Mouse (Mus musculus) heart, embryonic 14.5 days (tissue): ENCODE data around the gene Cenpi. TPM values are rescaled to one million over a fixed set of nuclear protein-coding genes. Genes with fewer than 3 reads are reported as not detected.
"Not testable (repeated sequence)": the region's sequence is repeated elsewhere in the genome, so short reads cannot be mapped to it uniquely, and the experiment has no call there.

ENCODE experiments used
- ATAC-seq: fragments of 200-750 bp; cut with Nextera tagmentation; 2 replicates; pipeline ENCODE4 v1.8.0; 2017; ENCODE audit warnings: low read depth, moderate TSS enrichment; ENCODE audit not compliant: insufficient number of reproducible peaks, insufficient read depth, low FRiP score
- H3K27ac ChIP-seq, 2 experiments: fragments of 200-500 bp in 1 of 2; fragments of 300-500 bp in 1 of 2; sonication (generic) in 1 of 2; replicated peaks in 1 of 2; 2 replicates each; pipeline ENCODE4 v1.5.1; 2012 to 2014; ENCODE audit warnings: low read depth in 2 of 2, low read length in 2 of 2, control low read depth in 1 of 2, mild to moderate bottlenecking in 1 of 2, mixed read lengths in 1 of 2; ENCODE audit not compliant: control insufficient read depth in 1 of 2, insufficient read depth in 1 of 2
- H3K27me3 ChIP-seq: fragments of 300-500 bp; sonication (generic); 2 replicates; pipeline ENCODE4 v1.6.1; 2014; ENCODE audit warnings: mild to moderate bottlenecking, low read length, control low read depth; ENCODE audit not compliant: control insufficient read depth, insufficient read depth
- H3K36me3 ChIP-seq: fragments of 300-500 bp; sonication (generic); 2 replicates; pipeline ENCODE4 v1.6.1; 2014; ENCODE audit warnings: mild to moderate bottlenecking, control low read depth, low read length, mixed read lengths; ENCODE audit not compliant: control insufficient read depth, insufficient read depth
- H3K4me1 ChIP-seq, 2 experiments: fragments of 200-500 bp in 1 of 2; fragments of 300-500 bp in 1 of 2; sonication (generic) in 1 of 2; 2 replicates each; pipeline ENCODE4 v1.6.1; 2012 to 2014; ENCODE audit warnings: low read length in 2 of 2, control low read depth in 1 of 2, mixed read lengths in 1 of 2; ENCODE audit not compliant: control insufficient read depth in 2 of 2, insufficient read depth in 2 of 2
- H3K4me2 ChIP-seq: fragments of 300-500 bp; sonication (generic); 2 replicates; pipeline ENCODE4 v1.6.1; 2014; ENCODE audit warnings: mild to moderate bottlenecking, low read length
- H3K4me3 ChIP-seq, 2 experiments: fragments of 200-500 bp in 1 of 2; fragments of 300-500 bp in 1 of 2; sonication (generic) in 1 of 2; 2 replicates each; pipeline ENCODE4 v1.5.1; 2012 to 2014; ENCODE audit warnings: low read length in 2 of 2, mild to moderate bottlenecking in 2 of 2, control low read depth in 1 of 2, low read depth in 1 of 2, moderate library complexity in 1 of 2; ENCODE audit not compliant: control insufficient read depth in 1 of 2, insufficient read depth in 1 of 2
- H3K9ac ChIP-seq: fragments of 300-500 bp; sonication (generic); 2 replicates; pipeline ENCODE4 v1.6.1; 2014; ENCODE audit warnings: mild to moderate bottlenecking, low read length
- H3K9me3 ChIP-seq: fragments of 300-500 bp; sonication (generic); 2 replicates; pipeline ENCODE4 v1.6.1; 2016; ENCODE audit warnings: low read length, control low read depth; ENCODE audit not compliant: control insufficient read depth
- WGBS: fragments of 180-500 bp; shearing (Covaris S2); extraction: QIAGEN DNeasy Blood & Tissue Kit; methylation state at CpG from one replicate; pipeline ENCODE4 v1.1.7; 2014; 5-methylcytosine and 5-hydroxymethylcytosine counted together
- polyA plus RNA-seq: library from polyadenylated mRNA; unstranded; fragments of >200 nt; fragmentation: Nextera tagmentation; extraction: Ambion mirVana; gene quantifications from 2 replicates; pipeline ENCODE4 v1.2.1, GENCODE M21; 2014

Gene Cenpi
- polyA plus RNA-seq, 1 experiment from 2014 or later, result 28.7 TPM

GRCm38 (mm10) chrX:134311193-134311592 lies 3.3 kb downstream of the Cenpi start:
- not testable (repeated sequence) for H3K36me3 ChIP-seq, H3K27ac ChIP-seq, ATAC-seq, H3K4me3 ChIP-seq, H3K9ac ChIP-seq, H3K4me1 ChIP-seq, H3K4me2 ChIP-seq, H3K27me3 ChIP-seq, H3K9me3 ChIP-seq
- WGBS, result 88% methylated on average over 7 of the region's 7 CpGs

- Histone ChIP-seq H3K4me3 (no peak overlapping the region), H3K27me3 (no peaks in the 10 kb centered on the region), H3K4me2 (no peak overlapping the region), H3K27ac (no peak overlapping the region), H3K9me3 (no peaks in the 10 kb centered on the region), H3K36me3 (peaks cover 27% of the 10 kb centered on the region), H3K9ac (no peak overlapping the region), H3K4me1 (no peaks in the 10 kb centered on the region)
- 62% methylated on average over 2 of the region's 2 CpGs for WGBS
- ATAC-seq, result no peak
These were observed 11.5 kb downstream of the Cenpi start for GRCm38 (mm10) chrX:134319153-134319932.

DNA sequence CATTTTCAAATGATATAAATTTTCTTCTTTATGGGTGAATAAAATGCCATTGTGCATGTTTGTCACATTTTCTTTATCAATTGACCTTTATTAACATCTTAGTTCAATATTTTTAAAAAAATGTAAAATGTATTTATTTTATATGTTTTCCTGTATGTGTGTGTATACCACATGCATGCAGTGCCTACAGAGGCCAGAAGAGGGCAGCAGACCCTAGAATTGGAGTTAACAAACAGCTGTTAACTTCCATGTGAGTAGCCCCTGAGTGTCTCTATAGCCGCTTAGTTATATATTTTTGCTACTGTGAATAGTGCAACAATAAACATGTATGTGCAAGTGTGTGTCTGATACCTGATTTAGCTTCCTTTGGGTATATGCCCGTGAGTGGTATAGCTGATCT lies 25.4 kb downstream of the Cenpi start:
- no peak for ATAC-seq
- Histone ChIP-seq H3K9ac (no peak overlapping the region), H3K9me3 (no peaks in the 10 kb centered on the region), H3K27ac (no peak overlapping the region), H3K27me3 (no peaks in the 10 kb centered on the region), H3K4me3 (no peak overlapping the region), H3K36me3 (peaks cover 13% of the 10 kb centered on the region; the same call in 1 of the 2 replicates), H3K4me1 (no peaks in the 10 kb centered on the region), H3K4me2 (no peak overlapping the region)
- 85% methylated on average over 2 of the region's 2 CpGs for WGBS

GRCm38 (mm10) chrX:134342735-134343134 lies 34.9 kb downstream of the Cenpi start:
- no peaks in the 10 kb centered on the region for H3K4me1 ChIP-seq
- H3K9me3 ChIP-seq, result no peaks in the 10 kb centered on the region
- H3K9ac ChIP-seq, result no peak overlapping the region
- H3K4me2 ChIP-seq, result no peak overlapping the region
- no peak for ATAC-seq
- no peak overlapping the region for H3K4me3 ChIP-seq
- H3K36me3 ChIP-seq, result peaks cover 28% of the 10 kb centered on the region
- no peaks in the 10 kb centered on the region for H3K27me3 ChIP-seq
- no peak overlapping the region for H3K27ac ChIP-seq
- 83% methylated on average over 2 of the region's 2 CpGs for WGBS

GRCm38 (mm10) chrX:134350205-134350604 lies 42.3 kb downstream of the Cenpi start:
- H3K4me3 ChIP-seq, result no peak overlapping the region
- no peaks in the 10 kb centered on the region for H3K27me3 ChIP-seq
- no peak overlapping the region for H3K4me2 ChIP-seq
- 0 out of 2 replicates have a peak, but pooled peaks cover 10% of the 10 kb centered on the region for H3K36me3 ChIP-seq
- no peaks in the 10 kb centered on the region for H3K9me3 ChIP-seq
- H3K27ac ChIP-seq, result no peak overlapping the region
- WGBS, result 88% methylated on average over 6 of the region's 6 CpGs
- H3K9ac ChIP-seq, result no peak overlapping the region
- no peaks in the 10 kb centered on the region for H3K4me1 ChIP-seq
- no peak for ATAC-seq

GRCm38 (mm10) chrX:134353848-134354247 lies 46.0 kb downstream of the Cenpi start:
- H3K4me2 ChIP-seq, result no peak overlapping the region
- no peak for ATAC-seq

DNA sequence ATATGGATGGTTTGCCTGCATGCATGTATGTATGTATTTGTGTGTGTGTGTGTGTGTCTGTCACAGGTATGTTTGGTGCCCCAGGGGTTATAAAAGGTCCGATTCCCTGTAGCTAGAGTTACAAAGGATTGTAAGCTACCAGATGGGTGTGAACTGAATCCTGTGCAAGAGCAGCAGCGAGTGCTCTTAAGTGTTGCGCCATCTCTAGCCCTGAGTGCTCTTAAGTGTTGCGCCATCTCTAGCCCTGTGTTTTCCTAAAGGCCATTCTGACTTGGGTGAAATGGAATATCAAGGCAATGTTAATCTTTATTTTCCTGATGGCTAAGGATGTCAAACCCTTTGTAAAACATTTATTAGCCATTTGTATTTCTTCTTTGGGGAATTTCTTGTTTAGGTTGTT lies 51.5 kb downstream of the Cenpi start:
- peaks cover 5% of the 10 kb centered on the region; the same call in 1 of the 2 replicates for H3K36me3 ChIP-seq
- H3K4me2 ChIP-seq, result no peak overlapping the region
- no peaks in the 10 kb centered on the region for H3K9me3 ChIP-seq
- no peak overlapping the region for H3K4me3 ChIP-seq
- no peaks in the 10 kb centered on the region for H3K4me1 ChIP-seq
- no peak for ATAC-seq
- WGBS, result 69% methylated on average over 4 of the region's 4 CpGs
- H3K27ac ChIP-seq, result no peak overlapping the region
- H3K9ac ChIP-seq, result no peak overlapping the region
- H3K27me3 ChIP-seq, result no peaks in the 10 kb centered on the region

More at GRCm38 (mm10) chrX:134353848-134354247, 46.0 kb downstream of the Cenpi start:
- no peaks in the 10 kb centered on the region for H3K4me1 ChIP-seq
- 0 out of 2 replicates have a peak, but pooled peaks cover 3% of the 10 kb centered on the region for H3K36me3 ChIP-seq
- no peak overlapping the region for H3K4me3 ChIP-seq
- H3K27me3 ChIP-seq, result no peaks in the 10 kb centered on the region
- H3K9me3 ChIP-seq, result no peaks in the 10 kb centered on the region
- no peak overlapping the region for H3K9ac ChIP-seq
- no peak overlapping the region for H3K27ac ChIP-seq

DNA sequence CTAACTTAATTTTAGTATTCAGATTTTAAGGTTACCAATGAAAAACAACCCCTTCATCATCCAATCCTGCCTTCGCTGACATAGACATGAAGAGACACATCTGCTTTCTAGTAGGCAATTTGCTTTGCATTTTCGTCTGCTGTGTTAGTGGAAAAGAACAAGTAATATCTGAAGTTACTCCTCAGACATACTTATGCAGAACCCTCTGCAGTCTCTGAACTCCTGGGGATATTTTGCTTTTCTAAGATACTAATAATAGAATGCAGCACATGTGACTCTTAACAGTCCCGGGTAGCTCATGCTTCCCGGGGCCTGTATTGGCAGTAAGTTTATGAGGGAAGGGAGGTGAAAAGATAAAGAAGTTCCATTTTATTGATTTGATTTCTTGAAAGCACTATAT lies 54.3 kb downstream of the Cenpi start:
- WGBS, result 62% methylated on average over 4 of the region's 4 CpGs
- H3K4me1 ChIP-seq, result no peaks in the 10 kb centered on the region
- H3K4me2 ChIP-seq, result no peak overlapping the region
- peaks cover 5% of the 10 kb centered on the region; the same call in 1 of the 2 replicates for H3K36me3 ChIP-seq
- no peaks in the 10 kb centered on the region for H3K9me3 ChIP-seq
- no peaks in the 10 kb centered on the region for H3K27me3 ChIP-seq
- no peak overlapping the region for H3K27ac ChIP-seq
- no peak overlapping the region for H3K9ac ChIP-seq
- no peak for ATAC-seq
- no peak overlapping the region for H3K4me3 ChIP-seq
